Mouse (Mus musculus): ENCODE measurements around the gene Akr1b8.

- TF ChIP-seq POLR2A (IDR thresholded peaks at IDR 0.05; ENCODE audit: low read depth, low read length) (no peak), CTCF (IDR thresholded peaks at IDR 0.05; ENCODE audit: extremely low read depth, insufficient read length, insufficient replicate concordance, low read depth, low read length) (no peak)
Measured at GRCm38 (mm10) chr6:34306797-34307196, 47.1 kb upstream of the Akr1b8 start.

Measured in small intestine, adult 2 months (tissue).